Mouse (Mus musculus) kidney, adult 2 months (tissue): ENCODE data around the gene Cyyr1.

Experiments
- CTCF ChIP-seq: fragments of 200-500 bp; conservative IDR thresholded peaks from 2 replicates; pipeline ENCODE4 v1.5.1; 2011; ENCODE audit warnings: low read depth, mild to moderate bottlenecking, control low read depth, low read length, moderate library complexity, mixed read lengths; ENCODE audit not compliant: insufficient read depth, insufficient read length
- POLR2A ChIP-seq: fragments of 200-500 bp; IDR thresholded peaks from one replicate; pipeline ENCODE4 v1.6.1; 2011; ENCODE audit warnings: low read depth, low read length, control low read depth

GRCm38 (mm10) chr16:85386801-85387200 lies 166.4 kb downstream of the Cyyr1 start:
- no peak for TF ChIP-seq CTCF
- no peak for TF ChIP-seq POLR2A
